Mouse (Mus musculus) testis, adult 2 months (tissue): Measurements from ENCODE around the gene Hps4. TPM values are rescaled to one million over a fixed set of nuclear protein-coding genes. Genes with fewer than 3 reads are reported as not detected.
"Not testable (repeated sequence)": the region's sequence is repeated elsewhere in the genome, so short reads cannot be mapped to it uniquely, and the experiment has no call there.

Source experiments
- H3K27ac ChIP-seq: fragments of 200-500 bp; 2 replicates; pipeline ENCODE4 v1.5.1; 2012; ENCODE audit warnings: low read depth, low read length; ENCODE audit not compliant: control insufficient read depth, insufficient read depth
- H3K27me3 ChIP-seq: fragments of 200-500 bp; 2 replicates; pipeline ENCODE4 v1.6.1; 2012; ENCODE audit warnings: mild to moderate bottlenecking, low read length, moderate library complexity; ENCODE audit not compliant: control insufficient read depth, insufficient read depth
- H3K36me3 ChIP-seq: fragments of 200-500 bp; 2 replicates; pipeline ENCODE4 v1.6.1; 2012; ENCODE audit warnings: mild to moderate bottlenecking, low read length; ENCODE audit not compliant: control insufficient read depth, insufficient read depth
- H3K4me1 ChIP-seq: fragments of 200-500 bp; 2 replicates; pipeline ENCODE4 v1.6.1; 2012; ENCODE audit warnings: low read length; ENCODE audit not compliant: control insufficient read depth, insufficient read depth
- H3K4me3 ChIP-seq: fragments of 200-500 bp; 2 replicates; pipeline ENCODE4 v1.5.1; 2012; ENCODE audit warnings: low read depth, mild to moderate bottlenecking, low read length, moderate library complexity, mixed read lengths; ENCODE audit not compliant: control insufficient read depth
- CTCF ChIP-seq: fragments of 200-500 bp; IDR thresholded peaks from 2 replicates; pipeline ENCODE4 v1.5.1; 2012; ENCODE audit warnings: low read depth, mild to moderate bottlenecking, inconsistent platforms, low read length, moderate library complexity; ENCODE audit not compliant: control insufficient read depth, insufficient read depth, insufficient replicate concordance
- POLR2A ChIP-seq: fragments of 200-500 bp; IDR thresholded peaks from 2 replicates; pipeline ENCODE4 v1.6.1; 2012; ENCODE audit warnings: low read depth, mild to moderate bottlenecking, inconsistent platforms, low read length, moderate library complexity; ENCODE audit not compliant: control insufficient read depth
- polyA plus RNA-seq: library from polyadenylated mRNA; depleted of rRNA; stranded (reverse); fragments of >200 nt; gene quantifications from 2 replicates; pipeline ENCODE4 v1.2.3, GENCODE M21; 2012

Hps4 gene
- polyA plus RNA-seq, 1 experiment, result 64.6 TPM

- no peaks in the 10 kb centered on the region for H3K4me1 ChIP-seq
- H3K27me3 ChIP-seq, result no peaks in the 10 kb centered on the region
- TF ChIP-seq CTCF, result no peak
- H3K27ac ChIP-seq, result no peak overlapping the region
- no peak overlapping the region for H3K4me3 ChIP-seq
- H3K36me3 ChIP-seq, result no peaks in the 10 kb centered on the region
Observed at GRCm38 (mm10) chr5:112313222-112313885, 29.5 kb upstream of the Hps4 start.

- TF ChIP-seq CTCF (no peak), POLR2A (no peak)
- H3K4me1 ChIP-seq, result no peaks in the 10 kb centered on the region
- H3K4me3 ChIP-seq, result no peak overlapping the region
- H3K27ac ChIP-seq, result no peak overlapping the region
- no peaks in the 10 kb centered on the region for H3K36me3 ChIP-seq
- no peaks in the 10 kb centered on the region for H3K27me3 ChIP-seq
Observed at GRCm38 (mm10) chr5:112316468-112316867, 26.4 kb upstream of the Hps4 start.

- TF ChIP-seq POLR2A, result no peak
- no peak for TF ChIP-seq CTCF
- no peak overlapping the region for H3K27ac ChIP-seq
- H3K4me1 ChIP-seq, result no peaks in the 10 kb centered on the region
Observed at GRCm38 (mm10) chr5:112317328-112317727, 25.6 kb upstream of the Hps4 start.

DNA sequence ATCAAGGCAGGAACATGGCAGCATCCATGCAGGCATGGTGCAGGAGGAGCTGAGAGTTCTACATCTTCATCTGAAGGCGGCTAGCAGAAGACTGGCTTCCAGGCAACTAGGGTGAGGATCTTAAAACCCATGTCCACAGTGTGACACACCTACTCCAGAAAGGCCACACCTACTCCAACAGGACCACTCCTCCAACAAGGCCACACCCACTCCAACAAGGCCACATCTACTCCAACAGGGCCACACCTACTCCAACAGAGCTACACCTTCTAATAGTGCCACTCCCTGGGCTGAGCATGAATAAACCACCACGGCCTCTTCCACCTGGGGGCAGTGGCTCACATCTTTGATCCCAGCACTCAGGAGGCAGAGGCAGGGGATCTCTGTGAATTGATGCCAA is 23.5 kb upstream of the Hps4 start:
- H3K4me1 ChIP-seq, H3K4me3 ChIP-seq, H3K27ac ChIP-seq, H3K27me3 ChIP-seq, H3K36me3 ChIP-seq: not testable (repeated sequence)

More at GRCm38 (mm10) chr5:112317328-112317727, 25.6 kb upstream of the Hps4 start:
- Histone ChIP-seq H3K36me3 (no peaks in the 10 kb centered on the region), H3K27me3 (no peaks in the 10 kb centered on the region), H3K4me3 (no peak overlapping the region)

- TF ChIP-seq POLR2A, result no peak
- TF ChIP-seq CTCF, result no peak
- no peak overlapping the region for H3K27ac ChIP-seq
- H3K36me3 ChIP-seq, result no peaks in the 10 kb centered on the region
- H3K4me3 ChIP-seq, result no peak overlapping the region
- peaks cover 10% of the 10 kb centered on the region for H3K4me1 ChIP-seq
- H3K27me3 ChIP-seq, result no peaks in the 10 kb centered on the region
Observed at GRCm38 (mm10) chr5:112320379-112320778, 22.5 kb upstream of the Hps4 start.

DNA sequence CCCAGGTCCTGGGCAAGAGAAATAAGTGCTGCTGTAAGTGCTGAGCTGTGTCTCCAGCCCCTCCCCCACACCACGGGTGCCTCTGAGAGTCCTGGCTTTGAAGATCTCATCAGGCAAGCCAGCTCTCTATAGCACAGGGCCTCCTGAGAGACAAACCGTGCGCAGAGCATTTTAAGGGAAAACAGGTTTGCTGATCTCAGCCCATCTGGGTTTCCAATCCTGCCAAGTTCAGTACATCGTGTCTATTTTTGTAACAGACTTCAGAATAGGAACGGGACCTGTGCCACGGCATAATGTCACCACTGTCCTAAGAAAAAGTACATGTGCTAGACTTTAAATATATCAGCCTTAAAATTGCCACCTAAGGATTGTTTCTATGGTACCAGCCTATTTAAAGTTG is 21.9 kb upstream of the Hps4 start:
- TF ChIP-seq POLR2A (no peak), CTCF (no peak)
- H3K4me3 ChIP-seq, result no peak overlapping the region
- H3K27me3 ChIP-seq, result no peaks in the 10 kb centered on the region

GRCm38 (mm10) chr5:112321376-112321775 is 21.5 kb upstream of the Hps4 start:
- peaks cover 10% of the 10 kb centered on the region for H3K4me1 ChIP-seq
- no peak for TF ChIP-seq POLR2A
- TF ChIP-seq CTCF, result no peak
- H3K27ac ChIP-seq, result no peak overlapping the region
- H3K36me3 ChIP-seq, result no peaks in the 10 kb centered on the region
- no peaks in the 10 kb centered on the region for H3K27me3 ChIP-seq
- H3K4me3 ChIP-seq, result no peak overlapping the region

More for the DNA sequence above, 21.9 kb upstream of the Hps4 start:
- Histone ChIP-seq H3K4me1 (peaks cover 10% of the 10 kb centered on the region), H3K36me3 (no peaks in the 10 kb centered on the region), H3K27ac (no peak overlapping the region)

DNA sequence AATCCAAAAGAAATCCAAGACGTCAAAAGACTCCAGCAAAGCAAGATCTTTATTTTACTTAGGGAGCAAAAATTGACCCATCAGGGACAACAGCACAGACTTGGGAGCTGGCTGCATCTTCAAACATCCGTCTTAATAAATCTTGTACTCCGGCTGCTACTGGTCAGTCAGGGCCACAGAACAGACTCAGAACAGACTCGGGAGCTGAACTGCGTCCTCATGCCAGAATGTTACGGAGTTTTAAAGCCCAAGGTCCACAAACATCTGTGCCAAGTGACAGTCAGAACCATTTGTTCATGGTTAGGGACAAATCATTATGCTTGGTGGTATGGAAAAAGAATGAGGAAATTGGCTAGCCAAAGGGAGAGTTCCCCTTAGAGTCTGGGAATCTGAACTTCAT is 19.6 kb upstream of the Hps4 start:
- peaks cover 15% of the 10 kb centered on the region for H3K4me1 ChIP-seq
- no peaks in the 10 kb centered on the region for H3K36me3 ChIP-seq
- no peak overlapping the region; the same call in 1 of the 2 replicates for H3K4me3 ChIP-seq
- H3K27ac ChIP-seq, result no peak overlapping the region
- TF ChIP-seq POLR2A, result no peak
- no peaks in the 10 kb centered on the region for H3K27me3 ChIP-seq
